Mouse (Mus musculus): ENCODE measurements around the gene Cpz. TPM values are rescaled to one million over a fixed set of nuclear protein-coding genes. Genes with fewer than 3 reads are reported as not detected.

The Cpz gene
- polyA plus RNA-seq (2017; shearing (Covaris generic)) = under 1 TPM in 1 of 2 experiments, not detected in 1; 0.12 TPM

DNA sequence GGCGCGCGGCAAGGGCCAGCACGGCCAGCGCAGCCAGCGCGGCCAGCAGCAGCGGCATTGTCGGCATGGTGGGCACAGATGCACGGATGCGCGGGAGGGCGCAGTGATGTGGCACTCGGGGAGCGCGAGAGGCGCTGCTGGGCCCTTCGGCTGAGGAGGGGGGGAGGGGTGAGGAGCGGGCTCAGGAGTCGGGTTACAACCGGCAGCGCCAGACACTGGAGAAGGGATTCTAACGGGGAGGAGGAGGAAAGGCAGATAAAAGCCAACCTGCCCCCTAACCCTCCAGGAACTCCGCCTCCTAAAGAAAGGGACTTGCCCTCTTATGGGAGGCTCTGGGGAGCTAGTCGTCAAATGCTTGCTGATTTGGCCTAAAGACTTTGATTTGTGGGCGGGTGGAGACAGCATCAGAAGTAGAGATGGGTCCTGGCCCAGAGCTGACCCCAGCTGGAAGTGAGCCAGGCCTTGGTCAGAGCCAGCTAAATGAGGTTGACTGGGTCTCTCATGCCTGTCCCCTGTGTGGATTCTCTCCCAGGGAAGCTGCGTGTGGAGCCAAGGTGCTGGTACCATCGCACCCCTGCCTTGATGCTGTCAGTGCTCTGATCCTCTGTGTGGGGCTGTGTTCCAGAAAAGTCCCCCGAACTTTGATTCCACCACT lies at the start of gene Cpz:
Cpz (minus strand) TSS at position 230 of the 655 bp plus-strand sequence.

GRCm38 (mm10) chr5:35574653-35575599 lies 49.4 kb upstream of the Cpz start, which contains the start of gene Trmt44:
Gene Trmt44 (minus strand): TSS chr5:35575070.

Other genes with a start within 250 kb of the Cpz start
- gene Adra2c, start 247.4 kb downstream of the Cpz start, polyA plus RNA-seq (2017; shearing (Covaris generic)) = not detected
- gene Hmx1, start 136.6 kb downstream of the Cpz start, polyA plus RNA-seq (2017; shearing (Covaris generic)) = not detected
- 1 to 10 TPM; 5.4 to 6.6 TPM for gene Trmt44, start 49.4 kb upstream of the Cpz start, polyA plus RNA-seq (2017; shearing (Covaris generic))
- gene Acox3, start 57.3 kb upstream of the Cpz start, polyA plus RNA-seq (2017; shearing (Covaris generic)) = 10 to 100 TPM; 33.0 to 36.5 TPM
- gene Htra3, start 154.1 kb upstream of the Cpz start, polyA plus RNA-seq (2017; shearing (Covaris generic)) = 1 to 10 TPM in 1 of 2 experiments, under 1 TPM in 1; 0.25 to 1.1 TPM
- gene Sh3tc1, start 214.3 kb upstream of the Cpz start, polyA plus RNA-seq (2017; shearing (Covaris generic)) = 1 to 10 TPM; 2.6 to 6.4 TPM
- 1 to 10 TPM; 3.0 to 8.2 TPM for gene Ablim2, start 232.2 kb upstream of the Cpz start, polyA plus RNA-seq (2017; shearing (Covaris generic))

Data from inflammation-experienced regulatory T-cells (primary cell).